Mouse (Mus musculus): Measurements from ENCODE around the gene Nanos1. TPM values are rescaled to one million over a fixed set of nuclear protein-coding genes. Genes with fewer than 3 reads are reported as not detected.

The Nanos1 gene
- polyA plus RNA-seq (2021; fragmentation: Nextera tagmentation) = 5.6 and 6.9 TPM in 2 replicates
- long read RNA-seq, experiment 1, transcript Nanos1-201 (1 exons, 3,928 nt) = major isoform, 22 of 22 reads
- long read RNA-seq, experiment 1, partial matches to known transcripts = 0 of 22 reads
- long read RNA-seq, experiment 1, other reads (novel, unspliced or antisense) = 0 of 22 reads
- long read RNA-seq, experiment 2, transcript Nanos1-201 (1 exons, 3,928 nt) = major isoform, 49 of 49 reads
- long read RNA-seq, experiment 2, partial matches to known transcripts = 0 of 49 reads
- long read RNA-seq, experiment 2, other reads (novel, unspliced or antisense) = 0 of 49 reads

DNA sequence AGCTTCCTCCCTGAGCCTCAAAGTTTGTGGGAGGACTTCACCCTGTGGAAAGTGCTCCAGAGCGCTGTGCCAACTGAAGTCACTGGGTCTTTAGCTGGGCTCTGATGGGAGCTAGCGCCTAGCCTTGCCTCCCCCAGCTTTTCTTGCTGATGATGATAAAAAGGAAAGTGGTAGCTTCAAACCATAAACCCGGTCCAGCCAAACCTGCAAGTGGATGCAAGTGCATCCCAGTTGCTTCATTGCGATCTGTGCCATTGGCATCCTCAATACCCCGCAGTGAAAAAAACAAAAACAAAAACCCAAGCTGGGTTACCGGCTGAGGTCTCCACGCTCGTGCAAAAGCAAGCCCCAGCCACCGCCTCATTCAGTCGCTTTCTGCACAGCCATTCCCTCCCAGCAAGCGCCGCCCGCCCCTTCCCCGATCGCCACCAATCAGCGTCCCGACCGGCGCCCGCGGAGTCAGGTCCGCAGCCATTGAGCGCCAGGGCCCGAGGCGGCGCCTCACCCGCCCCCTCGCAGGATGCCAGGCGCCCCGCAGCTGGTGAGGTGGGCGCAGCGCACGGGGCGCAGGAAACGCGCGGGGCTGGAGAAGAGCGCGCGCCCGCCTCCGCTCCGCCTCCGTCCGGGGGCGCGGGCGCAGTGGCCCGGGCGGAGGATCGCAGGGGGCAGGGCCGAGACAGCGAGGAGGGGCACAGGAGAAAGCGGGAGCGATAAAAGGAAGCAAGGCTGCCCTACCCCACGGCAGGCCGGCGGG, at the start of gene Nanos1:
Gene Nanos1 (plus strand): TSS at position 550 of the 754 bp plus-strand sequence.

DNA sequence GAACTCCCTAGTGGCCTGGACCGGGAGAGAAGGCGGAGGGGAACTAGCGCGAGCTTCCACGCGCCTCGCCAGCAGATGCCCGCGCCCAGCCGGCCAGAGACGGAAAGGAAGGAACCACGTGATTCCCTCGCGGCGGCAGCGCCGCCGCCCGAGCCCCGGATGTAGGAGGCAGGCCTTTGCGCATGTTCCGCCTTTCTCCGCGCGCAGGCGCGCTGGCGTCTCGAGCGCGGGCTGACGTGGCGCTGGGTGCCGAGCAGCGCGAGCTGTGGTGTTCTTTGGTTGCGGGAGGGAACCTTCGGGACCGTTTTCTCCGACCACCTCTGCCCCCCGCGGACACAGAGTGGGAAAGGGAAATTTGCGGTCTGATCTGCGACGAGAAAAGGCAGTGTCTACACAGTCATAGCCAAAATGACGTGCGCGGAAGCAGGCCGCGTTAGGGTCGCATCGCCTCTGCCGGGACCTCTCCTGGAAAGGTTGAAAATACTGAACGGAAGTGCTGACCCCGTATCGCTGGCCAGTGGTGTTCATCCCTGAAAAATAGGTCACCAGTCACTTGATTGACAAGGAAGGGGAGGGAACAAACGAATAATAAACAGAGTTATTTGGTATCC, 34.9 kb downstream of the Nanos1 start, which contains the start of gene Eif3a:
Gene Eif3a (minus strand): TSS at position 108 of the 611 bp plus-strand sequence.

Small RNA genes within 50 kb of the gene (microRNA-seq; reads per million reads assigned to microRNA genes)
- gene mmu-mir-3084-1 = not detected

Other genes starting within 250 kb of the Nanos1 start
- gene Cacul1, start 175.0 kb upstream of the Nanos1 start, polyA plus RNA-seq (2021; fragmentation: Nextera tagmentation) = 17.0 and 17.1 TPM in 2 replicates
- 40.1 and 41.6 TPM in 2 replicates for gene Eif3a, start 34.7 kb downstream of the Nanos1 start, polyA plus RNA-seq (2021; fragmentation: Nextera tagmentation)
- 51.3 and 57.7 TPM in 2 replicates for gene Fam45a, start 55.6 kb downstream of the Nanos1 start, polyA plus RNA-seq (2021; fragmentation: Nextera tagmentation)
- gene Sfxn4, start 105.5 kb downstream of the Nanos1 start, polyA plus RNA-seq (2021; fragmentation: Nextera tagmentation) = 10.2 and 11.6 TPM in 2 replicates
- gene Prdx3, start 118.6 kb downstream of the Nanos1 start, polyA plus RNA-seq (2021; fragmentation: Nextera tagmentation) = 133 and 146 TPM in 2 replicates
- 1.2 and 1.7 TPM in 2 replicates for gene Grk5, start 133.8 kb downstream of the Nanos1 start, polyA plus RNA-seq (2021; fragmentation: Nextera tagmentation)